Mouse (Mus musculus) limb, embryonic 11.5 days (tissue): Measurements from ENCODE around the gene Hist4h4. TPM values are rescaled to one million over a fixed set of nuclear protein-coding genes. Genes with fewer than 3 reads are reported as not detected.

Experiments
- ATAC-seq: fragments of 200-750 bp; cut with Nextera tagmentation; 2 replicates; pipeline ENCODE4 v1.8.0; 2017; ENCODE audit warnings: low read depth; ENCODE audit not compliant: insufficient number of reproducible peaks, low FRiP score, low TSS enrichment
- DNase-seq: peaks from one replicate; pipeline ENCODE4 v3.0.0-alpha.2; 2015; ENCODE audit warnings: low spot score
- H3K27ac ChIP-seq: fragments of 300-500 bp; sonication (generic); replicated peaks from 2 replicates; pipeline ENCODE4 v1.5.1; 2014; ENCODE audit warnings: low read depth, mild to moderate bottlenecking, low read length
- H3K27me3 ChIP-seq: fragments of 300-500 bp; sonication (generic); 2 replicates; pipeline ENCODE4 v1.6.1; 2014; ENCODE audit warnings: mild to moderate bottlenecking, low read length, mixed read lengths; ENCODE audit not compliant: control insufficient read depth, insufficient read depth
- H3K36me3 ChIP-seq: fragments of 300-500 bp; sonication (generic); 2 replicates; pipeline ENCODE4 v1.6.1; 2014; ENCODE audit warnings: mild to moderate bottlenecking, low read length, moderate library complexity, mixed read lengths; ENCODE audit not compliant: control insufficient read depth, insufficient read depth
- H3K4me1 ChIP-seq: fragments of 300-500 bp; sonication (generic); 2 replicates; pipeline ENCODE4 v1.6.1; 2014; ENCODE audit warnings: low read length, mixed read lengths; ENCODE audit not compliant: control insufficient read depth, insufficient read depth
- H3K4me2 ChIP-seq: fragments of 300-500 bp; sonication (generic); 2 replicates; pipeline ENCODE4 v1.6.1; 2014; ENCODE audit warnings: low read depth, mild to moderate bottlenecking, moderate library complexity; ENCODE audit not compliant: severe bottlenecking
- H3K4me3 ChIP-seq: fragments of 300-500 bp; sonication (generic); 2 replicates; pipeline ENCODE4 v1.5.1; 2014; ENCODE audit warnings: low read depth, low read length
- H3K9ac ChIP-seq: fragments of 300-500 bp; sonication (generic); 2 replicates; pipeline ENCODE4 v1.6.1; 2014; ENCODE audit warnings: mild to moderate bottlenecking, low read length
- H3K9me3 ChIP-seq: fragments of 300-500 bp; sonication (generic); 2 replicates; pipeline ENCODE4 v1.6.1; 2016; ENCODE audit warnings: low read length; ENCODE audit not compliant: control insufficient read depth
- WGBS: fragments of 180-500 bp; shearing (Covaris S2); extraction: QIAGEN DNeasy Blood & Tissue Kit; methylation state at CpG from one replicate; pipeline ENCODE4 v1.1.7; 2014; 5-methylcytosine and 5-hydroxymethylcytosine counted together
- polyA plus RNA-seq: library from polyadenylated mRNA; unstranded; fragments of >200 nt; fragmentation: Nextera tagmentation; extraction: Ambion mirVana; gene quantifications from 2 replicates; pipeline ENCODE4 v1.2.1, GENCODE M21; 2014

The Hist4h4 gene
- polyA plus RNA-seq, 1 experiment from 2014 or later: 0.96 TPM

DNA sequence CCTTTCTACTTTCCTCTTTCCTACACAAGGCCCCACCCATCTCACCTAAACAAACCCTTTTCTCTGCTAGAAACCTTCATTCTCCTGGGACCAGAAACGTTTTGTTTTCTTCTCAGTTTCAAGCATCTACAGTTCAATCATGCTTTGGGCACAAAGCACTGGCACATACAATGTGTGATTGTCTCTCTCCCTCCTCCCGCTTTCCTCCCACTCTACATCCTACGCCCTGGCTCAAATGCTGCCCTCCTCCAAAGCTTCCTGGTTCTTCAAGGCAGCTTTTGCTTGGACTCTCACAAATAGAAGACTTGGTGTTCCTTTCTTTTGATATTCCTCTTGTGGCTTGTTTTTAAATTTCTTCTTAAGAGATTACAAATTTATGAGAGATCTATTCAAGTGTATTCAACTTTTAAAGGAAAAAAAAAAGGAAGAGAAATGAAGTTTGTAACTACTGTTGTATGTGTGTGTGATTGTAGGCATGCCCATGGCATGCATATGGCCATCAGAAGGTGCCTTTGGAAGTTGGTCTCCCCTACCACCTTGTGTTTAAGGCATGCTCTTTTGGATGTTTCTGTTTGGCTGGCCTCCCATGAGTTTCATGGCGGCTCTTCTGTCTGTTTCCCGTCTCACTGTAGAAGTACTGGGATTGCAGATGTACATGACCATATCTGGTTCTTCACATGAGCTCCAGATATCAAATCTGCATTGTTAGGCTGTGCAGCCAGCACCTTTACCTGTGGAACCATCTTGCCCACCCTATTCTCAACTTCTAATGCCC is 41.7 kb upstream of the Hist4h4 start:
- DNase-seq: no peak
- Histone ChIP-seq H3K36me3 (no peaks in the 10 kb centered on the region), H3K9ac (no peak overlapping the region), H3K4me2 (no peak overlapping the region), H3K4me3 (no peak overlapping the region), H3K4me1 (no peaks in the 10 kb centered on the region), H3K27ac (no peak overlapping the region), H3K9me3 (no peaks in the 10 kb centered on the region), H3K27me3 (no peaks in the 10 kb centered on the region)
- no peak for ATAC-seq
- WGBS: 73% methylated on average over 5 of the region's 5 CpGs

DNA sequence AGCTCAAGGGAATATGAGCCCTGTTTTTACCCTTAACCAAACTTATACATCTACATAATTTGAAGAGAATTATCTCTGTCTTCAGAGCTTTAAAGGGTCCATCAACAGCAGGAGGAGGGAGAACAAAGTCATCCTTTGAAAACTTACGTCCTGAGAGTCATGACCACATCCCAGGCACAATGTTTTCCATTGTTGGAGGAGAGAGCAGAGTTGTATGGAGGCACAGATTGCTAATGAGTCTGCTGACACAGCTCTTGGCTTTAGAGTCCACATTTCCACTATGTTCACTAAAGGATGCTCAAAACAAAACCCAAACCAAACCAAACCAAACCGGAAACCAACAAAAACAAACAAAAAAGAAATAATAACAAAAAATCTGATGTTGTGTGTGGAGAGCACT is 40.7 kb upstream of the Hist4h4 start:
- Histone ChIP-seq H3K27me3 (no peaks in the 10 kb centered on the region), H3K9me3 (no peaks in the 10 kb centered on the region), H3K9ac (no peak overlapping the region), H3K4me1 (no peaks in the 10 kb centered on the region), H3K4me2 (no peak overlapping the region), H3K27ac (no peak overlapping the region), H3K4me3 (no peak overlapping the region), H3K36me3 (no peaks in the 10 kb centered on the region)
- DNase-seq (no peak), ATAC-seq (no peak)
- WGBS: 78% methylated on average over 2 of the region's 2 CpGs

DNA sequence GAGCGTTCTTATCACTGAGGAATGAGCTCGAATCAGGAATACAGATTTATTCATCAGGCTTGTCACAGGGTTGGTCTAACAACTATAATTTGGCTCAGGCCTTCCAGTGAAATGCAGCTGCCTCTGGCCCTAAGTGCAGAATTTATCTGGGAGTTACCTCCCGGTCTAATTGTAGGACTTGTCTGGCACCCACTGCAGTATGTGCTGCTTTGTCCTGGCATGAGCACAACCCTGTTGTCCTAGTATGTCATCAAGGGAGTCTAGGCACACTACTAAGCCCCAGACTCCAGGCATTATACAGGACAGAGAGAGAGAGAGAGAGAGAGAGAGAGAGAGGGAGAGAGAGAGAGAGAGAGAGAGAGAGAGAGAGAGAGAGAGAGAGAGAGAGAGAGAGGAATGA is 33.1 kb upstream of the Hist4h4 start:
- Histone ChIP-seq H3K4me1 (no peaks in the 10 kb centered on the region), H3K36me3 (no peaks in the 10 kb centered on the region), H3K4me2 (no peak overlapping the region), H3K9me3 (no peaks in the 10 kb centered on the region), H3K4me3 (no peak overlapping the region), H3K27me3 (no peaks in the 10 kb centered on the region), H3K27ac (no peak overlapping the region), H3K9ac (no peak overlapping the region)
- no peak for DNase-seq
- 82% methylated on average over 3 of the region's 3 CpGs for WGBS
- ATAC-seq: no peak

DNA sequence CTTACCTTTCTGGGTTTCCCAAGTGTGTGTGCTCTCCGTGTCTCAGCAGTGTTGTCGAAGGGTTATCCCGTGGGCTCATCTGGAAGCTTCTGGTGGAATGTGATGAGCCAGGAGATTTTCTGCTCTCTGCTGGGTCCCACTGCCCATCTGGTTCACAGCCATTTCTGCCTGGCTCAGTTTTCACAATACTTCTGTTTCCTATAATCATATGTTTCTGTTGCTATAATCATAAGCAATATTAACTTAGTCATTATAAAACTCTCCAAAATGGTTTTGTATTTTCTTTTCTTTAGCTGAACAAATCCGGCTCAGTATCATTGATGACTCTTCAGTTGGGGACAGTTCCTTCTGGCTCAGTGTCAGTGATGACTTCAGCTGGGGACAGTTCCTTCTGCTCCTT is 31.1 kb upstream of the Hist4h4 start, which contains the start of gene Smco3:
Gene Smco3, minus strand, starts transcription at position 101 of the 400 bp plus-strand sequence.
- Histone ChIP-seq H3K4me2 (no peak within 1 kb of the TSS), H3K36me3 (no peaks in the 10 kb centered on the region), H3K27me3 (no peaks in the 10 kb centered on the region), H3K4me3 (no peak within 1 kb of the TSS), H3K9me3 (no peaks in the 10 kb centered on the region), H3K4me1 (no peaks in the 10 kb centered on the region), H3K9ac (no peak within 1 kb of the TSS), H3K27ac (no peak within 1 kb of the TSS)
- DNase-seq (no peak), ATAC-seq (no peak)
- 66% methylated on average over 4 of the region's 4 CpGs for WGBS

DNA sequence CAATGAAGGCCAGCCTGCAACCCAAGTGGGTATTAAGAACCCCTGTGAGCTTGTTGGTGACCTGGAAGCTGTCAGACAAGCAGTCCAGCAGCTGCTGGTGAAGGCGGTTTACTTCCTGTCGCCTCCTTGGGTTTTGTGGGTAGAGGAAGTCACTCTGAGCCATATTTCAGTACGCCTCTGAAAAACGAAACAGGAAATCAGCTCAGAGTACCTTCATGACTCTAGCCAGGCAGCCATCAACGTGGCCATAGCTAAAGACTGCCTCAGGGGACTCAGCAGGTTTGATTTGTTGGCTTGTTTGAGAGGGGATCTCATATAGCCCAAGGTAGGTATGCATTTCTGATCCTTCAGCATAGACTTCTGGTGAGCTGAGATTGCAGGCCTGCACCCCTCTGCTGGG is 27.5 kb upstream of the Hist4h4 start:
- Histone ChIP-seq H3K4me2 (no peak overlapping the region), H3K9ac (no peak overlapping the region), H3K36me3 (no peaks in the 10 kb centered on the region), H3K4me1 (no peaks in the 10 kb centered on the region), H3K4me3 (no peak overlapping the region), H3K9me3 (no peaks in the 10 kb centered on the region), H3K27me3 (no peaks in the 10 kb centered on the region), H3K27ac (no peak overlapping the region)
- 71% methylated on average over 5 of the region's 5 CpGs for WGBS
- DNase-seq (no peak), ATAC-seq (no peak)

DNA sequence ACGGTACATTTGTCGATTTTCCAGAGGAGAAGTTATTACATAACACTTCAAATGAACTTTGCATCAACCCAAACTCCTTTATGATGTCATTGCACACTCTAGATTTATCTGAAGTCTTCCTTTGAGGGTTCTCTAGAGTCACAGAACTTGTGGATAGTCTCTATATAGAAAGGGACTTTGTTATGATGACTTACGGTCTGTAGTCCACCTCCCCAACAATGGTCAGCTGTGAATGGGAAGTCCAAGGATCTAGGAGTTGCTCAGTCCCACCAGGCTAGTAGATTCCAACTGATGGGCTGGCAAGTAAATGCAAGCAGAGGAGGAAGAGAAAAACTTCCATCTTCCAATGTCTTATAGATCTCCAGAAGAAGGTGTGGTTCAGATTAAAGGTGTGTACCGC is 24.5 kb upstream of the Hist4h4 start:
- H3K4me1 ChIP-seq: no peaks in the 10 kb centered on the region
- H3K27me3 ChIP-seq: no peaks in the 10 kb centered on the region
- H3K9me3 ChIP-seq: no peaks in the 10 kb centered on the region
- peak overlapping the region; percentile 40 for H3K4me2 ChIP-seq
- ATAC-seq (no peak; the same call in 1 of the 2 replicates), DNase-seq (no peak)
- H3K27ac ChIP-seq: no peak overlapping the region
- peaks cover 6% of the 10 kb centered on the region; the same call in 1 of the 2 replicates for H3K36me3 ChIP-seq
- peak overlapping the region; percentile 94 for H3K4me3 ChIP-seq
- peak overlapping the region; percentile 60 for H3K9ac ChIP-seq
- WGBS: 32% methylated on average over 4 of the region's 4 CpGs

DNA sequence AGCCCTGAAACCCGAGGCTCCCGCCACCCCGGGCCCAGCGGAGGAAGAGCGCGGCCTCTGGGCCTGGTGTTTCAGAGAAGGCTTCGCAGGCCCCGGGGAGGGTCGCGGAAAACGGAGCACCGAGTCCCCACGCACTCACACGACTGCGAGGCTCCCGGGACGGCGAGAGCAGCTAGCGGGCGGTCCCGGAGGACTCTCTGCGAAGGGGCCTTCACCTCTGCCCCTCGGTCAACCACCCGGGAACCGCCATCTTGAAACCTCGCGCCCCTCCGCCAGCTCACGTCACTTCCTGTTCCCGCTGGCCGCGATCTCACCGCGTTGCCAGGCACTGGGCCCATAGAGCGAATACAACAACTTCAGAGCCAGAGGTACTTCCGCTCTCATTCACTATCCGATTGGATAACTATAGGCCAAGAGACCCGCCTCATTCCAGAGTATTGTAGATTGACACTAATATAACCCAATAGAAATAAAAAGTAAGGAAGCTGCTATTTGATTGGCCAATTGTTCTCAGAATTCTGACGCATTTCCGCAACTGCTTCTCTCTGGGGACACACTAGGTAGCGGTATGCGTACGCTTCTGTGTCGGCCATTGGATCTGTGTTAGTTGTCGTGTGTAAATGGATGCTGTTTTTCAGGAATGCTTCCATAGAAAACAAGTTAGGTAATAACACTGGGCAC is 23.8 kb upstream of the Hist4h4 start, which contains the start of gene Wbp11:
Gene Wbp11, minus strand, starts transcription at position 353 of the 681 bp plus-strand sequence.
- Histone ChIP-seq H3K4me2 (peak within 1 kb of the TSS; percentile 83), H3K9ac (peak within 1 kb of the TSS; percentile 95), H3K27ac (peak within 1 kb of the TSS; percentile 57), H3K9me3 (no peaks in the 10 kb centered on the region), H3K4me3 (peak within 1 kb of the TSS; percentile 94), H3K27me3 (no peaks in the 10 kb centered on the region), H3K36me3 (peaks cover 7% of the 10 kb centered on the region; the same call in 1 of the 2 replicates), H3K4me1 (no peaks in the 10 kb centered on the region)
- DNase-seq (peak; percentile 96), ATAC-seq (peak; percentile 100)
- under 1% methylated on average over 44 of the region's 45 CpGs for WGBS

DNA sequence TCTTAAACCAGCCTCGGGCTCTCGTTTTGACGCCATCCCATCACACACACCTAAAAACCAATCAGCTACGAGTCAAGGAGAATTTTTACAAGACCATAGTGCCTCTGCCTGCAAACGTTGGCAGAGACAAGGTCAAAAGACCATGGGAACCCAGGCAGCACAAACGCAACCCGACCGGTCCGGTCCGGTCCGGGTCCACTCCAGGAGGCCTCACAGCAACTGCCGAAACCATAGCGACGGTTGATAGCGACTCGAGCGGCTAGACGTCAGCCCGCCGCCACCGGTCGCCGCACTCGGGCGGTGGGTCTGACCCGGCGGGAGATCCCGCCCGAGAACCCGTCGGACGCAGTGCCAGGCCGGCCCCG is 23.3 kb upstream of the Hist4h4 start, which contains the start of gene BC049715:
Gene BC049715, plus strand, starts transcription at position 111 of the 365 bp plus-strand sequence.
- no peaks in the 10 kb centered on the region for H3K27me3 ChIP-seq
- peaks cover 12% of the 10 kb centered on the region; the same call in 1 of the 2 replicates for H3K36me3 ChIP-seq
- H3K4me2 ChIP-seq: peak within 1 kb of the TSS; percentile 83
- no peaks in the 10 kb centered on the region for H3K4me1 ChIP-seq
- H3K9ac ChIP-seq: peak within 1 kb of the TSS; percentile 95
- ATAC-seq (peak; percentile 3; the same call in 1 of the 2 replicates), DNase-seq (peak; percentile 44)
- peak within 1 kb of the TSS; percentile 57 for H3K27ac ChIP-seq
- peak within 1 kb of the TSS; percentile 94 for H3K4me3 ChIP-seq
- no peaks in the 10 kb centered on the region for H3K9me3 ChIP-seq
- under 1% methylated on average over 34 of the region's 34 CpGs for WGBS
